Mouse (Mus musculus) liver, postnatal 0 days (tissue): ENCODE data around the gene Gm10197.

ENCODE experiments used
- CTCF ChIP-seq: sonication (generic); IDR thresholded peaks from 2 replicates; pipeline ENCODE4 v1.5.1; 2016; ENCODE audit warnings: antibody characterized with exemption, low read depth
- EP300 ChIP-seq: IDR thresholded peaks from 2 replicates; pipeline ENCODE4 v1.6.1; 2016; ENCODE audit warnings: antibody characterized with exemption, low read depth, mild to moderate bottlenecking

DNA sequence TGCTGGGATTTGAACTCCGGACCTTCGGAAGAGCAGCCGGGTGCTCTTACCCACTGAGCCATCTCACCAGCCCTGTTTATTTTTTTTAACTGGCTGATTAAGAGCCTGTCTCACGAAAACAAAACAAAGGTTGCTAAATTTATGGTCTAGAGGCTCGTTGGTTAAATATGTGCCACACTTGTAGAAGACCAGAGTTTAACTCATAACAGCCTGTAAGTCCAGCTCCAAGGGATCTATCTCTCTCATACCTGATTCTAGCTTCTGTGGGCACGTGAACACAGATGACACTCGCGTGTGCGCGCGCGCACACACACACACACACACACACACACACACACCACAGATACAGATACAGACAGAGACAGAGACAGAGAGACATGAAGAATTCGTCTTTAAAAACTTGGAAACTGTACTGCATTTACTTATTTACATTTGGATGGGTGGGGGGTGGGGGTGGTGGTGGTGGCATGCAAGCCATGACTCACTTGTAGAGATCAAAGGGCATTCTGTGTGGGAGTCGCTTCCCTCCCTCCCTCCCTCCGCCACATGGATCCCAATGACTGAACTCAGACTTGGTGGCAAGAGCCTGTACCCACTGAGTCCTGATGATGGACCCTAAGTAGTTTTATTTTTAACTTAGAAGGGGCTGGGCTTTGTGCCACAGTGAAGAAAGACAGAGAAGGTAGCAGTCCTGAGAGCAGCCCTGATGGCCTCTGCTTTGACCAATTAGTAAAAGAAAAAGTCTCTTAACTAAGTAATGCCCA lies 42.2 kb upstream of the Gm10197 start:
- TF ChIP-seq CTCF: no peak
- TF ChIP-seq EP300: no peak
